Mouse (Mus musculus) embryo, embryonic 11 days (tissue): ENCODE measurements around the gene 1700086D15Rik.
A peak's percentile ranks its signal among the peaks of the same experiment; 100 is the strongest.

Experiments
- DNase-seq: peaks from one replicate; pipeline ENCODE4 v3.0.0-alpha.2; 2015

The 1700086D15Rik gene

DNA sequence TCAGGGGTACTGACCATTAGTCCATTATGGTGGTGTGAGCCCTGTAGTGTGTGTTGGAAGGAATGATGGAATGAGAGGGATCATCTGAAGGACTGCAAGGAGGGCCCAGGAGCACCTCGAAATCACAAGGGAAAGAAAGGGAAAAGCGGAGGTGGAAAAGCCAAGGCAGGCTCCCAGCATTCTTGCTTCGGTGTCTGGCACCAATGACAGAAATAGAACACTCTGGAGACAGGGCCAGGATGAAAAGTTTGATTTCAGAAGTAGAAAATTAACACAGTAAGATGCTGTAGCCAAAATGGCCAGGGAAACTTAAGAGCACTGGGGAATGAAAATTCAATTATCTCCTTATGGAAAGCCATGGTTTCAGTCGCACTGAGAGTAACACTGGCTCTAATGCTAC, 26.0 kb downstream of the 1700086D15Rik start:
- no peak for DNase-seq

- no peak for DNase-seq
Measured at GRCm38 (mm10) chr11:65129110-65129509, 30.6 kb downstream of the 1700086D15Rik start.

- DNase-seq, result no peak
Measured at GRCm38 (mm10) chr11:65128666-65129065, 31.0 kb downstream of the 1700086D15Rik start.

- DNase-seq, result peak; percentile 7
Measured at GRCm38 (mm10) chr11:65126566-65126965, 33.1 kb downstream of the 1700086D15Rik start.

DNA sequence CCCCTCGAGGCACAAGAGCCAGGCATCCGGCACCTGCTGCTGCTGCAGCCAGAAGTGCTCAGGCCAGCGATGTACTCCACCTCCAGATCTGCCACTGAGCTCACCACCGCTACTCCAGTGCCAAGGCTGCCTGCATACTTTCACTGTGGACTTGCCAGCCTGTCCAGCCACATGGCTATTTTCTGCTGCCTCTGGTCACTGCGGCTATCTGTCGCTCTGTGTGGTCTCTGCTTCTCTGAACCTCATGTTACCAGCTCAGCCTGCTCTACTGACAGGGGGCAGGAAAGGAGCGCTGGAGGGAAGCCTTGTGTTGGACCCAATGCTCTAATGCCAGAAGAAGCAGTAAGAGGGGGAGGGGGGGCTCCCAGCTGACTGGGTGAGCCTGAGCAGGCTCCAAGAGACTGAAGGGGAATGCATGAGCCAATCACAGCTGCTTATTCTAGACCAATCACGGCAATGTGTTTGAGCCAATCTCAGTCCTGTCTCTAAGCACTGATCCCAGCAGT, 34.7 kb downstream of the 1700086D15Rik start:
- peak; percentile 50 for DNase-seq

DNA sequence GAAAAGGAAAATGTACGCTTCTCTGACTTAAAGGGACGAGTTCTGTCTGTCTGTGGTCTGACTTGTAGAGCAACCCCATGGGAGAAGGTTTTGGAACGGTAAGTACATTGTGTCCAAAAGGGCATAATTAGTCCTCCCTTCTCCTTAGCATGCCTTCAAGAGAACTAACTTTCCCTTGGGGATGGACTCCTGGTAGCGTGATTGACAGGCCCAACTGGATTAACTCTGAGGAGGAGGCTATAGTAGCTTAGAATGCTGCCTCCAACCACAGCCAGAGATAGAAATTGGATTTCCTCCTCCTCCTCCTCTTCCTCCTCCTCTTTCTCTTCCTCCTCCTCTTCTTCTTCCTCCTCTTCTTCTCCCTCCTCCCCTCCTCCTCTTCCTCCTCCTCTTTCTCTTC, 39.4 kb downstream of the 1700086D15Rik start:
- no peak for DNase-seq

- DNase-seq, result no peak
Measured at GRCm38 (mm10) chr11:65115811-65116210, 43.9 kb downstream of the 1700086D15Rik start.

DNA sequence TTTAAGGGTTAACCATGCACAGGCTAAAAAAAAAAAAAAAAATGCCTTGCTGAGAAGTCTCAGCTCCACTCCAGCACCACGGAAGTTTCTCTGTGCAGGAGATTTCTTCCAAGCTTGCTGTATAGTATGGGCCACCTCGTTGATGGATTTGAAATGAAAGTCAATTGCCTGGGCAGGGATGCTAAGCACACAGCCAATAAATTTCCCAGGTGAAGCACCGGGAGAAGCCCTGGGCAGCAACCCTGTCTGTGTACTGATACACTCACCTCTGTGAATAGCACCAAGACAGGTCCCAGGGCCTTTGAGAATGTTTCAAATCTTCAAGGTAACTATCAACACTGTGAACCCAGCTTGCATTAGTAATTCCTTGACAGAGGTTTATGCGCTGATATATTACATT, 47.6 kb downstream of the 1700086D15Rik start:
- DNase-seq, result no peak

DNA sequence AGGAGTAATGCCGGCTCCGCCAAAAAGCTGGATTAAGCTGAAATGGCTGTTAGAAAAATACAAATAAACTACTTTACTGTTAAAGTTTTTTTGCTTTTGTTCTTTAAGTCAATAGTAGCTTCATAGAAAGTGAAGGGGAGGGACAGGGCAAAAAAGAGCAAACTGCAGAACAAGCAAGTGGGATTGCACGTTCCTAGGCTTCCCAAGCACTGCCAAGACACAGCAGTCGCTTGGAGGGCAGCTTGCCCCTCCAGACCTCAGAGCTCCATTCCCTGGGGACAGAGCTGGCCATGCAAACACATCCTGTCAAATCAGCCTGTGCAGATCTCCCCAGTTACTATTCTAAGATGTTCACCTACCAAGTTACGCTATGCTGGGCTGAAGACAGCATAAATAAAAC, 48.0 kb downstream of the 1700086D15Rik start:
- DNase-seq, result peak; percentile 22

- no peak for DNase-seq
Measured at GRCm38 (mm10) chr11:65110058-65110457, 49.6 kb downstream of the 1700086D15Rik start.

DNA sequence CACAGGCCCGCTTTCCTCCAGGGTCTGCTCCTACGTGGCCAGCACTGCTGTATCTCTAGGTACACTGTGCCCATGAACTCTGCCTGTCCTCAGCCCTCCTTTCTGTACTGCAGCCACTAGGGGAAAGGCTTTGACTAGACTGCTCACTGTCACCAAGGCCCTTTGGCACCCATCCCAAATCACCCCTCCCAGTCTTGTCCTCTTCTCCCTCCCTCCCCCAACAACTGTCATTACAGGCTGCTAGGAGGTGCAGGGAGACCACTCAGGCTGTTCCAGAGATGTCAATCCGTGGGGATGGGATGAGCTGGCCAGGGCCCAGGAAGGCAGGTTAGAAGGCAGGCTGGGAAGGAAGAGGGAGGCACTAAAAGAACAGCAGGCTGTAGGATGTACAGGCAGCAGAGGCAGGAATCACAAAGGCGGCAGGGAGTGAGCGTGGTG, 51.9 kb downstream of the 1700086D15Rik start:
- no peak for DNase-seq

DNA sequence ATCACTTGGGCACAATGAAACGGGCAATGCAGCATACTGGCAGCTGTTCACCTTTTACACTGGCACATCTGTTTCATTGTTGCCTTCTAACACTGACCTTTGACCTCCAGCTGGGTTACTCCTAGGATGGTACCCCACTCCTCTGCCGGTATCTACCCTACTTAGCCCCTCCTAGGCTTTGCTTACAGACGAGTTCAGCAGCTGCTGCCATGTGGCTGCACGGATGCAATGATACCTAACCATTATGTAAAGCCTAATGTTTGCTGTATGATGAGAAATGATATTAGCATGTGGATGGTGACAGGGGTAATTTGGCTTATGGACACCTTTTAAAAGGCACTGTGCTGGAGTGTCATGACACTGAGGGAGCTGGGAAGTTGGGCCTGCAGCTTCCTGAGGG, 52.5 kb downstream of the 1700086D15Rik start:
- DNase-seq, result no peak

DNA sequence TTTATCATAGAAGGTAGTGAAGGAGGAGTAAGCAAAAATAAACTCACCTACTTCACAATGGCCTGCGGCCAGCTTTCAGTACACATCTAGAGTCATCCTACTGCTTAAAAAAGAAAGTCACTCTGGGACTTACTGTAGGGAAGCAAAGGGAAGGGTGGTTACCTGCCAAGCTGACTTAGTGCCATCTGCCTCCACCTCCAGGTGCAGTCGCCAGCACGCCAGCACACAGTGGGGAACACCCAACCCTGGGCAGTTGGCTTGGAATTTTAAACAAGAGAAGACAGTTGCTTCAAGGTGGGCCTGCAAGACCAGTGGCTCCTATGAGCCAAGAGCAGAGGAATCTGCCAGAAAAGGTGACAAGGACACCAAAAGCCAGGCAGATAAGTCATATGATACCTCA, 55.6 kb downstream of the 1700086D15Rik start:
- DNase-seq, result no peak
